Mouse (Mus musculus): ENCODE data around the gene Hes3.

- TF ChIP-seq CTCF (IDR thresholded peaks at IDR 0.05; ENCODE audit: control insufficient read depth, insufficient read depth, low read length) (no peak), POLR2A (IDR thresholded peaks at IDR 0.05; ENCODE audit: borderline replicate concordance, control insufficient read depth, low read depth, low read length) (no peak)
Observed at GRCm38 (mm10) chr4:152338419-152339292, 47.2 kb upstream of the Hes3 start, which contains the start of gene Chd5.

Data from bone marrow, adult 2 months (tissue).